ENCODE assay signal across 12 mouse cellular contexts in the genomic region with DNA sequence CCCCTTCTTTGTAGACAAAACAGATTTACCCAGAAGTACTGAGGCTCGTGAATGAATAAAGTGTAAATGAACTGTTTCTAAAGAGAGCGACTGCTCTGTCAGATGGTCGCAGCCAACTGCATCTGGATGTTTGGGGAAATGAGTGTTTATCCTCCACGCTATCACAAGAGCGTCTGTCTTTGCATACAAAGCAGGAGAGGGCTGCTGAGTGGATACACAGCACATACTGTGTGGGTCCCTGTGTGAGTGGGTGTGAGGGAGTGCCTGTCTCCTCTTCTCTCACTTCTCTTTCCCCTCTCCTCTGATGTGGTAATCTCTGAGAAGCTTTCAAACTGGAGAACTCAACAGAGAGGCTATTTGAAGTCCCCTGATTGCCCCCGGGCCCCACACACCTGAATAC.
DNase-seq lines count a peak whose midpoint lies in the region; ATAC-seq lines count a peak whose summit lies in the region.
"Had no signal": no experiment of that assay in that cellular context is flagged by ENCODE, and none has a peak within 500 bp of the region (broad histone marks: within the 10 kb centered on the region; RNA-seq: fewer than 3 reads in every experiment).

No protein-coding gene starts in this region.

- no peak overlapping the region for H3K4me3 ChIP-seq in midbrain, embryonic 15.5 days
- H3K4me3 ChIP-seq: embryonic facial prominence, embryonic 13.5 days had no signal

- no peaks in the 10 kb centered on the region for H3K36me3 ChIP-seq in midbrain, embryonic 15.5 days (replicated peaks)
- H3K36me3 ChIP-seq: embryonic facial prominence, embryonic 13.5 days had no signal

- H3K27me3 ChIP-seq in midbrain, embryonic 15.5 days (replicated peaks): no peaks in the 10 kb centered on the region
- H3K27me3 ChIP-seq: embryonic facial prominence, embryonic 13.5 days had no signal

- no peak overlapping the region for H3K4me2 ChIP-seq in midbrain, embryonic 15.5 days
- H3K4me2 ChIP-seq: embryonic facial prominence, embryonic 13.5 days had no signal

- DNase-seq in layer of hippocampus, adult 11-12 months (ENCODE audit: low spot score): peak; percentile 53
- no peak for DNase-seq in layer of hippocampus, adult 9-10 months (ENCODE audit: low spot score)
- peak; percentile 11 for DNase-seq in thymus, postnatal 25 days
- DNase-seq in thymus, postnatal 10 days (ENCODE audit: low spot score in 2 of 2): no peak
- DNase-seq in thymus, postnatal 4 days: peak; percentile 17
- DNase-seq in gastrocnemius, postnatal 4 days (ENCODE audit: low spot score in 2 of 2): no peak
- no peak for DNase-seq in adrenal gland, postnatal 14 days
- DNase-seq: cerebellum, adult 9-11 months; kidney, adult 11 months had no signal

- H3K27ac ChIP-seq in midbrain, embryonic 15.5 days: 0 out of 2 replicates have a peak overlapping the region, but pooled peaks have one; percentile 2
- H3K27ac ChIP-seq: embryonic facial prominence, embryonic 13.5 days; liver, embryonic 14.5 days had no signal

- H3K9ac ChIP-seq in midbrain, embryonic 15.5 days: no peak overlapping the region
- H3K9ac ChIP-seq: embryonic facial prominence, embryonic 13.5 days; liver, embryonic 14.5 days had no signal

- peaks cover 22% of the 10 kb centered on the region for H3K4me1 ChIP-seq in midbrain, embryonic 15.5 days

- no peaks in the 10 kb centered on the region for H3K9me3 ChIP-seq in midbrain, embryonic 15.5 days
- H3K9me3 ChIP-seq: embryonic facial prominence, embryonic 13.5 days had no signal

- WGBS in midbrain, embryonic 15.5 days: 45% methylated on average over 6 of the region's 6 CpGs

- ATAC-seq in midbrain, embryonic 15.5 days (replicated peaks): 0 out of 2 replicates have a peak, but pooled peaks have one; percentile 48

Comparison
In these comparisons a context has a peak if more than half of its experiments do, and no peak if none do; other contexts are left out.
1. DNase-seq: peak in layer of hippocampus, adult 11-12 months (single experiment), thymus, postnatal 25 days (single experiment) and thymus, postnatal 4 days (single experiment); none in layer of hippocampus, adult 9-10 months (single experiment), thymus, postnatal 10 days (0 of 2), gastrocnemius, postnatal 4 days (0 of 2) and adrenal gland, postnatal 14 days (single experiment).